Mouse (Mus musculus): Measurements from ENCODE around the gene Tcta. TPM values are rescaled to one million over a fixed set of nuclear protein-coding genes. Genes with fewer than 3 reads are reported as not detected.

Tcta gene
- polyA plus RNA-seq, 3 experiments from 2014 or later, result 9.6 to 17.6 (median 14.8) TPM

DNA sequence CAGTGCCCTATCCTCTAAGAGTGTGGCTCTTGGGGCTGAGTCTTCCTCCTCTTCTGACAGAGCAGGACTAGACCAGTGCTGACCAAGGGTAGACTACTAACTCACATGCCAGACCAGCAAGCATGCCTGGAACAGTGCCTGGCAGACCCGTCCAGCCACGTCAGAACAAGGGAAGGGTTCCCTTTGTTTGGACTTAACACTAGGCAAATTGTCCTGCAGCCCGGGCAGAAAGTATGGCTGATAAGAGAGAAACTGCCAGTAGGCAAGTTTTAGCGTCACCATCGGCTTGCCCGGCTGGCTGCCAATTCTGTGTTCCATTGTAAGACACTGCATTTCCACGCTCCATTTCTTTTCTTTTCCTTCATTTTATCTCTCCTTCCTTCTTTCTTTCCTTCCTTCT is 38.3 kb downstream of the Tcta start:
- ATAC-seq, result no peak

DNA sequence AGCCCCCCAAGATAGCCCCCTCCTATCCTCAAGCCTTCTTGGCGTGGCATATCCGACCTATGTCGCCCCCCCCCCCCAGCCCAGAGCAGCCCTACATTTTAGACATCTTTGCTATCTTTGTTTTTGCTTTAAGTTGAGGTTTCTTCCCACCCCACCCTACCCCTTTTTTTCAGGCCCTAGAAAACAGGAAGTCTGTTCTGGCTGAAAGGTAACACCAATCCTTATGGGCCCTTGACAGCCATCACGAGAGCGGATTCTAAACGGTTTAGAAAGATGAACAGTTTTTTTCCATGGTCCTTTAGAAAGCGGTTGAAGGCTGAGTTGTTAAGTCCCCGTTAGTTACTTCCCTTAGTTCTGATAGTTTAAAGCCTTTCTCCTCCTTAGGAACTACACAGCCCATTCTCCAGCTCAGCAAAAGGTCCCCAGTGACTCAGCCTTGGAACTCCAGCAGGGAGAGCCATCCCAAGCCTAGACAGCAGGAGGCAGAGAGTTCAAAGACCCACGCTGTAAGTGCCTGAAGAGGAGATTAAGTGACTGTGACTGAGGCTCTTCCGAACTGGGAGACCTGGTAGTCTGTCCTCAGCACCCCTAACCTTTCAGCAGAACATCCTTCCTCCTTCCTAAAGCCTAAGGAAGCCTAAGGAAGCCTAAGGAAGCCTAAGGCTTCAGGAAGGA is 39.6 kb downstream of the Tcta start:
- ATAC-seq, result no peak

DNA sequence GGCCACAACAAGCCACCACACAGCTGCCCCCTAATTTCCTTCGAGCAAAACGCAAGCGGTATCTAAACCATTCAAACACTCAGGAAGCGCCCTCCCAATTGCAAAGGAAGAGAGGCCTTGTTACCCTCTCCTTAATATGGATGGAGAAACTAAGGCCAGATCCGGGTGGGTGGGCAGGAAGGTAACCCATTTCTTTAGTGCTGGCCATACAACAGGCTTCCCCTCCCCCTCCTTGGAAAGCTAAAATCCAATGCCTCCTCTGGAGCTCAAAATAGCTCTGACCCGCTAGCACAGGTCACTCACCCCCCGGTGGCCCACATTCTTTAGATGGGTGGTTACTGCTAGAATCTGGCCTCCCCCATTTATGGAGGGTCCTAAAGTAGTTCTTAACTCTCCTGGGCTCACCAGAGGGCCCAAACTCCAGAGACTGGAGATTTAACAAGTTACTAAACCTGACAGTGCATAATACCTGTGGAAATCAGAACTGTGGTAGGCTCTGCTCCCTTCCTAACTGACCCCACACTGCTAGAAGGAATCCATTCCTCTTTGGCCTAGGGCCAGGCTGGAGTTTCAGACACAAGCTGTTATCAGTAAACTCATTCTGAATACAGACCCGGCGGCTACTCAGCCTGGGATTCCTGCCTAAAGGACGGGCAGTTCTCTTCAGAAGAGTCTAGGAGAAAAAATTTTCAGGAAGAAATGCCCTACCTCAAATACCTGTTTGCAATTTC is 41.6 kb downstream of the Tcta start:
- ATAC-seq, result peak; percentile 11

DNA sequence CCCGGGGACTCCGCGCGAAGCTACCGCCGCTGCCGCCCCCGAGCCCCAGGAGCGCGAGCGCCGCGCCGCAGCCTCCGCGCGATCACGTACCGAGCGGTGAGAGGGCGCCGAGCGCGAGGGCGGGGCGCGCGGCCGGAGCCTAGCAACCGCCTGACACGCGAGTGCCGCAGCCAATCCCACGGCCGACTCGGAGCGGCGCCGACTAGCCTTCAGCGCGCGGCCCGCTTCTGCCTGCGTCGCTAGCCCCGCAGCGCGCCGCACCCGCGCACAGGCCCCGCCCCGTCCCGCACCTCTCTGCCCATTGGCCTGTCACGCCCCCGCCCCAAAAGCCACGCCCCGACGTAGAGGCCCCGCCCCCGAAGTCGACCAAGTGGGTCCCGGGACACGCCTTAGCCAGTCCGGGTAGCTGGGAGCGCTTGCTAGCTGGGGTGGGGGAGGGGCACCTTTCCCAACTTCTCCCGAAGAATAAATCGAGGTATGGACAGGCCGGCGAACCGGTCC is 42.2 kb downstream of the Tcta start, which contains the start of gene Dag1:
Dag1 (minus strand) TSS at position 269 of the 501 bp plus-strand sequence.
- ATAC-seq, result peak; percentile 92

DNA sequence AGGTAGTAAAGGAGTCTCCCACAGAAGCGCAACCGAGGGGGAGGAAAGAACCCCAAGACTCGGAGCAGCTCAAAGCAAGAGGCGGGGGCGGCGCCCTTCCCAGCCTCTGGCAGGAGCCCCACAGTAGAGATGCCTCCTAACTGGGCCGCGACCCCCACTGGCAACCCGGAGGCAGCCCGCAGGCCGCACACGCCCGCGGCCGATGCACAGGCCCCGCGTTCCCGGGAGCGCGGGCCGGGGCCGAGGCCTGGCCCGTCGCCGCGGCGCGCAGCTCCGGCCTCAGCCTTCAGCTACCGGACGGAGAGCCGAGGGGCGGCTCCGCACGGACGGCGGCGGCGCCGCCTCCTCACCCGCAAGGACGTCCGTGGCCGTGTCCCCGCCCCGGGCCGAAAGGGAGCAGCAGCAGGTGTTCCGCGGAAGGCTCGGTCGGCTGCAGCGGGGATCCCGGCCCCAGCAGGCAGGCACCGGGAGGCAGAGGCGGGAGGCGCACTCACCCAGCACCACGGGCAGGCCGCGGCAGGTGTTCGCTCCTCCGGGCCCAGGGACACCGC is 42.8 kb downstream of the Tcta start:
- peak; percentile 27 for ATAC-seq

DNA sequence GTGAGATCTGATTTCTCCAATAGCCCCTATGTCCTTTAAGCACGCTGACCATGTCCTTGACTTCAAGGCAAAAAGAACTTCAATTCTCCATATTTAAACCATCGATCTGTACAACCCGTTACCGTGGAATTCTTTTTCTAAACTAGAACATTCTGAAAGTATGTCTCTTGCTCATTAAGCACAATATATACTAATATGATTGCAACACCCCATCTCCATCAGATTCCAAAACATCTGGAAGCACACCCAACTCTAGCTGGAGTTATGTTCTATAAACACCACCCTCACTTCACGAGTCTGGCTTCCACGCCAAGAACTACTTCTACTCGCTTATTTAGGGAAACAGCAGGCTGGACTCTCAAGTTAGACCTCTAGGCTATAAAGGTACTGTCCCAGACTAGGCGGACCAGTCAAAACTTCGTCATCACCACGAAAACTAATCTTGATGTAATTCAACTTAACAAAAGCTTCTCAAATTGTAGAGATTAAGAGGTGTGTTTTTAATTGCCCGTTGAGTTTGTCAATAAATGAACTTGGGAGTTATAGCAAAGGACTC is 43.4 kb downstream of the Tcta start:
- ATAC-seq, result no peak

DNA sequence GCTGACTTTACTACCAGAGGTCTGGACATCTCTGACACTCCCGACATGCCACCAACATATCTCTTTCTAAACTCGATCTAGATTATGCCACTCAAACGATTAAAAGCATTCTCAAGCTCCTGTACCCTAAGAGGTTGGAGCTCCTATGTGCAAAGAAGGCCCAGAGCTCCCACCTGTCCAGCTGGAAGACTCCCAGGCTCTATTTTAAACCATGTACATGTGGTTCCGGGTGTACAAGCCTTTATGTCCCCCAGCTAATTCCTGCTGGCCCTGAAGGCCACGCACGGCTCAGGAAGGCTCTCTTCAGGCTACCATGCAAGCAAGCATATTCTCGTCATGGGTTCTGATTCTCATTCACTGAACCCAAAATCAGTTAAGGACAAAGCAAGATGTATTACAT is 44.1 kb downstream of the Tcta start:
- ATAC-seq, result no peak

DNA sequence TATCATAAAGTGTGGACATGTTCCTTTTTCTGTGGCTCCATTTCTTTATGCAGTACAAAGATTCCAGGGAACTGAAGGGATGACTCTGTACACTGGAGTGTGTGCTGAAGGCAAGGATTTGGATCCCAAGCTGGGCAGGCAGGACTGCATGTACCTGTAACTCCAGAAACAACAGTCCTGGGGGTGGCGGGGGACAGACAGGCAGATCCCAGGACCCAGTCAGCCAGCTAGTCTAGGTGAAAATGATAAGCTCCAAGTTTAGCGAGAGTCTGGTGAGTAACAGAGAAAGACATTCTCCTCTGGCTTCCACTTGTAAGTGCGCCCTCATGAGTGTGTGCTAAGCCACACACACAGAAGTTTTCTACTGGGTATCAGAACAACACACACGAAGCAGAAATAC is 45.4 kb downstream of the Tcta start:
- no peak for ATAC-seq

Other genes starting within 250 kb of the Tcta start
- under 1 TPM in 2 of 3 experiments, not detected in 1; 0.67 to 0.87 TPM for gene Mst1, start 225.7 kb downstream of the Tcta start, polyA plus RNA-seq (2017; shearing (Covaris generic))
- gene Rnf123, start 222.8 kb downstream of the Tcta start, polyA plus RNA-seq (2017; shearing (Covaris generic)), result 10 to 100 TPM; 36.0 to 83.5 (median 66.3) TPM
- 10 to 100 TPM; 35.3 to 52.6 (median 45.0) TPM for gene Apeh, start 211.6 kb downstream of the Tcta start, polyA plus RNA-seq (2017; shearing (Covaris generic))
- under 1 TPM; 0.09 to 0.59 (median 0.38) TPM for gene Bsn, start 115.8 kb downstream of the Tcta start, polyA plus RNA-seq (2017; shearing (Covaris generic))
- 1 to 10 TPM; 1.6 to 3.2 (median 2.2) TPM for gene Dag1, start 42.2 kb downstream of the Tcta start, polyA plus RNA-seq (2017; shearing (Covaris generic))
- gene Nicn1, start 15.7 kb downstream of the Tcta start, polyA plus RNA-seq (2017; shearing (Covaris generic)), result 1 to 10 TPM; 1.2 to 2.6 (median 1.6) TPM
- gene Amt, start 9.3 kb downstream of the Tcta start, polyA plus RNA-seq (2017; shearing (Covaris generic)), result 1 to 10 TPM in 2 of 3 experiments, under 1 TPM in 1; 0.18 to 1.3 (median 1.1) TPM
- gene Rhoa, start within 50 bp of the Tcta start, polyA plus RNA-seq (2017; shearing (Covaris generic)), result 100 to 1,000 TPM; 323 to 459 (median 386) TPM
- gene Gpx1, start 32.7 kb upstream of the Tcta start, polyA plus RNA-seq (2017; shearing (Covaris generic)), result 100 to 1,000 TPM; 489 to 506 (median 494) TPM
- gene Usp4, start 41.7 kb upstream of the Tcta start, polyA plus RNA-seq (2017; shearing (Covaris generic)), result 100 to 1,000 TPM in 2 of 3 experiments, 10 to 100 TPM in 1; 91.3 to 131 (median 111) TPM
- 1 to 10 TPM in 2 of 3 experiments, under 1 TPM in 1; 0.78 to 2.2 (median 1.0) TPM for gene 1700102P08Rik, start 86.6 kb upstream of the Tcta start, polyA plus RNA-seq (2017; shearing (Covaris generic))
- gene Ccdc36, start 122.3 kb upstream of the Tcta start, polyA plus RNA-seq (2017; shearing (Covaris generic)), result not detected
- not detected for gene BC048562, start 130.3 kb upstream of the Tcta start, polyA plus RNA-seq (2017; shearing (Covaris generic))
- gene Ccdc71, start 154.4 kb upstream of the Tcta start, polyA plus RNA-seq (2017; shearing (Covaris generic)), result 10 to 100 TPM; 22.9 to 28.1 (median 27.5) TPM
- 1 to 10 TPM in 2 of 3 experiments, under 1 TPM in 1; 0.94 to 1.9 (median 1.6) TPM for gene Klhdc8b, start 155.4 kb upstream of the Tcta start, polyA plus RNA-seq (2017; shearing (Covaris generic))
- gene Lamb2, start 173.6 kb upstream of the Tcta start, polyA plus RNA-seq (2017; shearing (Covaris generic)), result under 1 TPM in 2 of 3 experiments, not detected in 1; 0.06 to 0.08 TPM
- 10 to 100 TPM; 15.7 to 18.4 (median 18.4) TPM for gene Usp19, start 184.4 kb upstream of the Tcta start, polyA plus RNA-seq (2017; shearing (Covaris generic))
- 100 to 1,000 TPM; 123 to 167 (median 155) TPM for gene Qars, start 201.5 kb upstream of the Tcta start, polyA plus RNA-seq (2017; shearing (Covaris generic))
- gene Qrich1, start 210.6 kb upstream of the Tcta start, polyA plus RNA-seq (2017; shearing (Covaris generic)), result 10 to 100 TPM; 68.0 to 91.8 (median 70.4) TPM